Mouse (Mus musculus) stomach, postnatal 0 days (tissue): ENCODE data around the gene Col4a3bp. TPM values are rescaled to one million over a fixed set of nuclear protein-coding genes. Genes with fewer than 3 reads are reported as not detected.

Experiments
- ATAC-seq: fragments of 200-750 bp; cut with Nextera tagmentation; 2 replicates; pipeline ENCODE4 v1.8.0; 2017; ENCODE audit not compliant: low FRiP score, low TSS enrichment
- DNase-seq: peaks from one replicate; pipeline ENCODE4 v3.0.0-alpha.2; 2016; ENCODE audit warnings: low spot score
- H3K27ac ChIP-seq: fragments of 300-500 bp; sonication (generic); replicated peaks from 2 replicates; pipeline ENCODE4 v1.5.1; 2014; ENCODE audit warnings: mild to moderate bottlenecking, control low read depth
- H3K27me3 ChIP-seq: fragments of 300-500 bp; sonication (generic); 2 replicates; pipeline ENCODE4 v1.6.1; 2014; ENCODE audit warnings: low read length; ENCODE audit not compliant: control insufficient read depth, insufficient read depth
- H3K36me3 ChIP-seq: fragments of 300-500 bp; sonication (generic); 2 replicates; pipeline ENCODE4 v1.6.1; 2014; ENCODE audit warnings: low read length, mixed read lengths; ENCODE audit not compliant: control insufficient read depth, insufficient read depth
- H3K4me1 ChIP-seq: fragments of 300-500 bp; sonication (generic); replicated peaks from 2 replicates; pipeline ENCODE4 v1.6.1; 2014; ENCODE audit warnings: antibody characterized with exemption; ENCODE audit not compliant: control insufficient read depth, insufficient read depth
- H3K4me2 ChIP-seq: fragments of 300-500 bp; sonication (generic); replicated peaks from 2 replicates; pipeline ENCODE4 v1.6.1; 2014; ENCODE audit warnings: low read depth, mild to moderate bottlenecking, control low read depth, moderate library complexity
- H3K4me3 ChIP-seq: fragments of 300-500 bp; sonication (generic); 2 replicates; pipeline ENCODE4 v1.5.1; 2014; ENCODE audit warnings: low read depth, low read length, control low read depth
- H3K9ac ChIP-seq: fragments of 300-500 bp; sonication (generic); 2 replicates; pipeline ENCODE4 v1.6.1; 2014; ENCODE audit warnings: mild to moderate bottlenecking, low read length, control low read depth, mixed read lengths
- H3K9me3 ChIP-seq: fragments of 300-500 bp; sonication (generic); 2 replicates; pipeline ENCODE4 v1.6.1; 2016; ENCODE audit warnings: low read length; ENCODE audit not compliant: control insufficient read depth
- CTCF ChIP-seq: IDR thresholded peaks from 2 replicates; pipeline ENCODE4 v1.5.1; 2016; ENCODE audit warnings: antibody characterized with exemption, low read depth, mild to moderate bottlenecking, moderate library complexity
- EP300 ChIP-seq: optimal IDR thresholded peaks from 2 replicates; pipeline ENCODE3; 2016; ENCODE audit warnings: antibody characterized with exemption
- WGBS: fragments of 180-500 bp; shearing (Covaris S2); extraction: QIAGEN DNeasy Blood & Tissue Kit; methylation state at CpG from one replicate; pipeline ENCODE4 v1.1.7; 2014; 5-methylcytosine and 5-hydroxymethylcytosine counted together
- polyA plus RNA-seq: library from polyadenylated mRNA; unstranded; fragments of >200 nt; fragmentation: Nextera tagmentation; extraction: Ambion mirVana; gene quantifications from 2 replicates; pipeline ENCODE4 v1.2.1, GENCODE M21; 2015

The Col4a3bp gene
- polyA plus RNA-seq, 1 experiment from 2014 or later, result 7.0 TPM

- Histone ChIP-seq H3K4me1 (no peaks in the 10 kb centered on the region), H3K27me3 (no peaks in the 10 kb centered on the region), H3K4me2 (peak overlapping the region; percentile 71), H3K4me3 (peak overlapping the region; percentile 99), H3K36me3 (no peaks in the 10 kb centered on the region), H3K9me3 (no peaks in the 10 kb centered on the region), H3K27ac (peak overlapping the region; percentile 96), H3K9ac (peak overlapping the region; percentile 98)
- TF ChIP-seq CTCF (no peak), EP300 (no peak)
- DNase-seq, result peak; percentile 71
- ATAC-seq, result peak; percentile 59
- under 1% methylated on average over 71 of the region's 73 CpGs for WGBS
These were observed 778 bp downstream of the Col4a3bp start for GRCm38 (mm10) chr13:96542901-96543891.

GRCm38 (mm10) chr13:96544506-96544905, 2.1 kb downstream of the Col4a3bp start:
- no peak overlapping the region for H3K9ac ChIP-seq
- H3K27ac ChIP-seq, result no peak overlapping the region
- TF ChIP-seq EP300, result no peak
- TF ChIP-seq CTCF, result peak; percentile 62
- no peak overlapping the region for H3K4me3 ChIP-seq
- no peaks in the 10 kb centered on the region for H3K36me3 ChIP-seq
- WGBS, result 75% methylated on average over 2 of the region's 2 CpGs
- no peaks in the 10 kb centered on the region for H3K9me3 ChIP-seq
- ATAC-seq (no peak), DNase-seq (no peak)
- H3K4me2 ChIP-seq, result no peak overlapping the region
- H3K4me1 ChIP-seq, result no peaks in the 10 kb centered on the region
- no peaks in the 10 kb centered on the region for H3K27me3 ChIP-seq

- H3K4me1 ChIP-seq, result no peaks in the 10 kb centered on the region
- H3K9me3 ChIP-seq, result no peaks in the 10 kb centered on the region
- ATAC-seq (no peak), DNase-seq (no peak)
- WGBS, result 48% methylated on average over 1 of the region's 1 CpGs
- H3K4me2 ChIP-seq, result no peak overlapping the region
- no peaks in the 10 kb centered on the region for H3K27me3 ChIP-seq
- no peaks in the 10 kb centered on the region for H3K36me3 ChIP-seq
- no peak overlapping the region for H3K27ac ChIP-seq
- H3K9ac ChIP-seq, result no peak overlapping the region
- H3K4me3 ChIP-seq, result no peak overlapping the region
- TF ChIP-seq EP300 (no peak), CTCF (no peak)
These were observed 4.8 kb downstream of the Col4a3bp start for GRCm38 (mm10) chr13:96547250-96547649.

- no peak for DNase-seq
- H3K4me3 ChIP-seq, result no peak overlapping the region
- WGBS, result 44% methylated on average over 4 of the region's 4 CpGs
- no peak overlapping the region for H3K4me2 ChIP-seq
- ATAC-seq, result no peak
- no peak overlapping the region for H3K27ac ChIP-seq
- no peaks in the 10 kb centered on the region for H3K27me3 ChIP-seq
- H3K36me3 ChIP-seq, result no peaks in the 10 kb centered on the region
- TF ChIP-seq CTCF, result no peak
- TF ChIP-seq EP300, result no peak
- no peaks in the 10 kb centered on the region for H3K9me3 ChIP-seq
- H3K4me1 ChIP-seq, result no peaks in the 10 kb centered on the region
- no peak overlapping the region for H3K9ac ChIP-seq
These were observed 5.5 kb downstream of the Col4a3bp start for GRCm38 (mm10) chr13:96547941-96548340.

- H3K27ac ChIP-seq, result no peak overlapping the region
- ATAC-seq, result no peak
- WGBS, result 94% methylated on average over 3 of the region's 3 CpGs
These were observed 12.7 kb downstream of the Col4a3bp start for GRCm38 (mm10) chr13:96555099-96555498.

GRCm38 (mm10) chr13:96567977-96568376, 25.6 kb downstream of the Col4a3bp start:
- TF ChIP-seq CTCF (no peak), EP300 (no peak)
- ATAC-seq, result no peak
- DNase-seq, result no peak
- no peak overlapping the region for H3K4me3 ChIP-seq
- H3K4me1 ChIP-seq, result no peaks in the 10 kb centered on the region; the same call in 1 of the 2 replicates
- no peak overlapping the region for H3K9ac ChIP-seq
- H3K27ac ChIP-seq, result no peak overlapping the region
- WGBS, result 57% methylated on average over 6 of the region's 6 CpGs
- no peak overlapping the region for H3K4me2 ChIP-seq
- H3K27me3 ChIP-seq, result no peaks in the 10 kb centered on the region
- 0 out of 2 replicates have a peak, but pooled peaks cover 3% of the 10 kb centered on the region for H3K36me3 ChIP-seq
- H3K9me3 ChIP-seq, result no peaks in the 10 kb centered on the region

More at GRCm38 (mm10) chr13:96555099-96555498, 12.7 kb downstream of the Col4a3bp start:
- no peak overlapping the region for H3K9ac ChIP-seq
- no peaks in the 10 kb centered on the region for H3K9me3 ChIP-seq
- no peak for DNase-seq
- H3K4me3 ChIP-seq, result no peak overlapping the region
- no peaks in the 10 kb centered on the region for H3K36me3 ChIP-seq
- H3K27me3 ChIP-seq, result no peaks in the 10 kb centered on the region
- TF ChIP-seq EP300 (no peak), CTCF (no peak)
- H3K4me1 ChIP-seq, result no peaks in the 10 kb centered on the region
- no peak overlapping the region for H3K4me2 ChIP-seq
